Mouse (Mus musculus) neural tube, embryonic 12.5 days (tissue): ENCODE measurements around the gene 9130008F23Rik. TPM values are rescaled to one million over a fixed set of nuclear protein-coding genes. Genes with fewer than 3 reads are reported as not detected.

ENCODE experiments used
- ATAC-seq: fragments of 200-750 bp; cut with Nextera tagmentation; 2 replicates; pipeline ENCODE4 v1.8.0; 2017; ENCODE audit warnings: low read depth, mild to moderate bottlenecking, moderate TSS enrichment, moderate library complexity; ENCODE audit not compliant: low FRiP score
- H3K27ac ChIP-seq: fragments of 300-500 bp; sonication (generic); 2 replicates; pipeline ENCODE4 v1.5.1; 2016
- H3K27me3 ChIP-seq: fragments of 300-500 bp; sonication (generic); replicated peaks from 2 replicates; pipeline ENCODE4 v1.6.1; 2016; ENCODE audit warnings: mild to moderate bottlenecking
- H3K36me3 ChIP-seq: fragments of 300-500 bp; sonication (generic); 2 replicates; pipeline ENCODE4 v1.6.1; 2016; ENCODE audit warnings: mild to moderate bottlenecking
- H3K4me1 ChIP-seq: fragments of 300-500 bp; sonication (generic); 2 replicates; pipeline ENCODE4 v1.6.1; 2016
- H3K4me2 ChIP-seq: fragments of 300-500 bp; sonication (generic); replicated peaks from 2 replicates; pipeline ENCODE4 v1.6.1; 2016; ENCODE audit warnings: mild to moderate bottlenecking
- H3K4me3 ChIP-seq: fragments of 300-500 bp; sonication (generic); 2 replicates; pipeline ENCODE4 v1.5.1; 2016
- H3K9ac ChIP-seq: fragments of 300-500 bp; sonication (generic); 2 replicates; pipeline ENCODE4 v1.6.1; 2016; ENCODE audit warnings: mild to moderate bottlenecking
- H3K9me3 ChIP-seq: fragments of 300-500 bp; sonication (generic); 2 replicates; pipeline ENCODE4 v1.6.1; 2016; ENCODE audit warnings: mild to moderate bottlenecking
- WGBS: fragments of 180-500 bp; shearing (Covaris S2); methylation state at CpG from one replicate; pipeline ENCODE4 v1.1.7; 2016; 5-methylcytosine and 5-hydroxymethylcytosine counted together
- polyA plus RNA-seq: library from polyadenylated mRNA; unstranded; fragments of >200 nt; fragmentation: Nextera tagmentation; extraction: Ambion mirVana; gene quantifications from 2 replicates; pipeline ENCODE4 v1.2.1, GENCODE M21; 2016

9130008F23Rik gene
- polyA plus RNA-seq, 1 experiment from 2014 or later, result 0.66 TPM

- Histone ChIP-seq H3K4me3 (no peak overlapping the region), H3K9me3 (no peaks in the 10 kb centered on the region), H3K36me3 (no peaks in the 10 kb centered on the region), H3K4me1 (no peaks in the 10 kb centered on the region), H3K27me3 (no peaks in the 10 kb centered on the region), H3K4me2 (no peak overlapping the region), H3K9ac (no peak overlapping the region), H3K27ac (no peak overlapping the region)
- WGBS, result 44% methylated on average over 3 of the region's 3 CpGs
- no peak for ATAC-seq
Observed at GRCm38 (mm10) chr17:40877741-40878140, 2.6 kb downstream of the 9130008F23Rik start.

GRCm38 (mm10) chr17:40875568-40875967, 4.8 kb downstream of the 9130008F23Rik start:
- Histone ChIP-seq H3K9ac (no peak overlapping the region), H3K4me3 (no peak overlapping the region), H3K27ac (no peak overlapping the region), H3K27me3 (no peaks in the 10 kb centered on the region), H3K4me2 (no peak overlapping the region), H3K9me3 (no peaks in the 10 kb centered on the region), H3K4me1 (no peaks in the 10 kb centered on the region), H3K36me3 (no peaks in the 10 kb centered on the region)
- WGBS, result 90% methylated on average over 1 of the region's 1 CpGs
- ATAC-seq, result no peak

GRCm38 (mm10) chr17:40874701-40875100, 5.7 kb downstream of the 9130008F23Rik start:
- no peak for ATAC-seq
- no peak overlapping the region for H3K4me3 ChIP-seq
- no peaks in the 10 kb centered on the region for H3K36me3 ChIP-seq
- H3K9me3 ChIP-seq, result no peaks in the 10 kb centered on the region
- no peak overlapping the region for H3K27ac ChIP-seq
- no peaks in the 10 kb centered on the region for H3K27me3 ChIP-seq
- WGBS, result 85% methylated on average over 3 of the region's 3 CpGs
- H3K4me2 ChIP-seq, result no peak overlapping the region
- H3K9ac ChIP-seq, result no peak overlapping the region
- no peaks in the 10 kb centered on the region for H3K4me1 ChIP-seq

GRCm38 (mm10) chr17:40873582-40874011, 6.8 kb downstream of the 9130008F23Rik start:
- Histone ChIP-seq H3K4me2 (no peak overlapping the region), H3K27ac (no peak overlapping the region), H3K4me1 (no peaks in the 10 kb centered on the region), H3K9me3 (no peaks in the 10 kb centered on the region), H3K27me3 (no peaks in the 10 kb centered on the region), H3K4me3 (no peak overlapping the region), H3K9ac (no peak overlapping the region), H3K36me3 (no peaks in the 10 kb centered on the region)
- ATAC-seq, result no peak
- 44% methylated on average over 2 of the region's 2 CpGs for WGBS

- no peak overlapping the region for H3K9ac ChIP-seq
- H3K4me1 ChIP-seq, result no peaks in the 10 kb centered on the region
- ATAC-seq, result no peak
- WGBS, result 95% methylated on average over 6 of the region's 6 CpGs
- H3K4me3 ChIP-seq, result no peak overlapping the region
- no peaks in the 10 kb centered on the region for H3K27me3 ChIP-seq
- no peak overlapping the region for H3K27ac ChIP-seq
- H3K9me3 ChIP-seq, result no peaks in the 10 kb centered on the region
- H3K36me3 ChIP-seq, result no peaks in the 10 kb centered on the region
- H3K4me2 ChIP-seq, result no peak overlapping the region
Observed at GRCm38 (mm10) chr17:40872626-40873025, 7.7 kb downstream of the 9130008F23Rik start.

GRCm38 (mm10) chr17:40868952-40869747, 11.2 kb downstream of the 9130008F23Rik start:
- 79% methylated on average over 10 of the region's 10 CpGs for WGBS
- ATAC-seq, result no peak
- no peak overlapping the region for H3K9ac ChIP-seq
- no peak overlapping the region for H3K4me2 ChIP-seq
- no peaks in the 10 kb centered on the region for H3K36me3 ChIP-seq
- no peaks in the 10 kb centered on the region for H3K4me1 ChIP-seq
- H3K27me3 ChIP-seq, result no peaks in the 10 kb centered on the region
- H3K27ac ChIP-seq, result no peak overlapping the region
- H3K9me3 ChIP-seq, result no peaks in the 10 kb centered on the region
- no peak overlapping the region for H3K4me3 ChIP-seq

GRCm38 (mm10) chr17:40855065-40855464, 25.3 kb downstream of the 9130008F23Rik start:
- no peaks in the 10 kb centered on the region for H3K4me1 ChIP-seq
- no peak overlapping the region for H3K9ac ChIP-seq
- no peak overlapping the region for H3K4me2 ChIP-seq
- H3K4me3 ChIP-seq, result no peak overlapping the region
- no peaks in the 10 kb centered on the region for H3K36me3 ChIP-seq
- no peaks in the 10 kb centered on the region for H3K27me3 ChIP-seq
- no peak overlapping the region for H3K27ac ChIP-seq
- no peak for ATAC-seq
- no peaks in the 10 kb centered on the region for H3K9me3 ChIP-seq

GRCm38 (mm10) chr17:40837308-40837707, 43.1 kb downstream of the 9130008F23Rik start:
- Histone ChIP-seq H3K36me3 (no peaks in the 10 kb centered on the region), H3K27ac (no peak overlapping the region), H3K4me3 (no peak overlapping the region), H3K4me2 (no peak overlapping the region), H3K27me3 (no peaks in the 10 kb centered on the region), H3K9ac (no peak overlapping the region), H3K4me1 (no peaks in the 10 kb centered on the region), H3K9me3 (no peaks in the 10 kb centered on the region)
- no peak for ATAC-seq

GRCm38 (mm10) chr17:40831870-40832269, 48.5 kb downstream of the 9130008F23Rik start:
- 69% methylated on average over 2 of the region's 2 CpGs for WGBS
- Histone ChIP-seq H3K4me1 (no peaks in the 10 kb centered on the region), H3K4me2 (no peak overlapping the region), H3K4me3 (no peak overlapping the region), H3K9me3 (no peaks in the 10 kb centered on the region), H3K27me3 (no peaks in the 10 kb centered on the region), H3K27ac (no peak overlapping the region), H3K36me3 (no peaks in the 10 kb centered on the region), H3K9ac (no peak overlapping the region)
- no peak for ATAC-seq

Other genes starting within 250 kb of the 9130008F23Rik start
- not detected in 2 replicates for gene Esp3, start 248.5 kb downstream of the 9130008F23Rik start, polyA plus RNA-seq
- not detected in 2 replicates for gene Esp1, start 153.4 kb downstream of the 9130008F23Rik start, polyA plus RNA-seq
- gene Crisp2, start 73.6 kb downstream of the 9130008F23Rik start, polyA plus RNA-seq, result not detected in 2 replicates
- gene Rhag, start 69.4 kb downstream of the 9130008F23Rik start, polyA plus RNA-seq, result 2.6 and 2.8 TPM in 2 replicates
- not detected in 2 replicates for gene Glyatl3, start 33.8 kb upstream of the 9130008F23Rik start, polyA plus RNA-seq
- 23.7 and 28.0 TPM in 2 replicates for gene Mut, start 54.1 kb upstream of the 9130008F23Rik start, polyA plus RNA-seq
- 21.8 and 26.0 TPM in 2 replicates for gene Cenpq, start 54.5 kb upstream of the 9130008F23Rik start, polyA plus RNA-seq